Mouse (Mus musculus): Measurements from ENCODE around the gene Gm10800.
"Not testable (repeated sequence)": the region's sequence is repeated elsewhere in the genome, so short reads cannot be mapped to it uniquely, and the experiment has no call there.

DNA sequence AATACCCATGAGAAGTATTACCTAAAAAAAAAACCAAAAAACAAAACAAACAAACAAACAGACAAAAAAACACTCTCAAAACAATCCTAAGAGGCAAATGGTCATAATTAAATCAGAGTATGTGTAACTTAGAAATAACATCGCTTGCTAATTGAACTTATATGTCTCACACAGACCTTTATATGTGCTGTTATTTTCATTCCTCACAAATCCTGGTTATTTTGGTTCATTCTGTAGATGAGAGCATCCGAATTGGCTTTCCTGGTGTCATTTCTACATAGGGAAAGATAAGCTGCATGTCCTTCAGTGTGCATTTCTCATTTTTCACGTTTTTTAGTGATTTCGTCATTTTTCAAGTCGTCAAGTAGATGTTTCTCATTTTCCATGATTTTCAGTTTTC lies 5.2 kb downstream of the Gm10800 start, which contains the start of gene Gm10801:
- not testable (repeated sequence) for TF ChIP-seq POLR2A (IDR thresholded peaks at IDR 0.05; ENCODE audit: low read depth, low read length); CTCF (conservative IDR thresholded peaks at IDR 0.05 in 1 of 2, IDR thresholded peaks at IDR 0.05 in 1 of 2; ENCODE audit: low read depth in 2 of 2, low read length in 2 of 2); UBTF (IDR thresholded peaks at IDR 0.05; ENCODE audit: low read depth, low read length); GABPA (IDR thresholded peaks at IDR 0.05; ENCODE audit: insufficient replicate concordance, low read depth, low read length); NRF1 (IDR thresholded peaks at IDR 0.05; ENCODE audit: low read depth, low read length); MAFK (IDR thresholded peaks at IDR 0.05; ENCODE audit: insufficient replicate concordance, low read length); ZKSCAN1 (IDR thresholded peaks at IDR 0.05; ENCODE audit: borderline replicate concordance, low read depth, low read length); RAD21 (IDR thresholded peaks at IDR 0.05; ENCODE audit: low read depth, low read length); EP300 (IDR thresholded peaks at IDR 0.05; ENCODE audit: low read length); CHD1 (IDR thresholded peaks at IDR 0.05; ENCODE audit: low read depth, low read length); RCOR1 (conservative IDR thresholded peaks at IDR 0.05; ENCODE audit: low read depth, low read length); MAZ (IDR thresholded peaks at IDR 0.05; ENCODE audit: low read depth, low read length)

All from CH12.LX (cell line).